Mouse (Mus musculus) ES-Bruce4 (cell line): ENCODE data around the gene Rnf186. TPM values are rescaled to one million over a fixed set of nuclear protein-coding genes. Genes with fewer than 3 reads are reported as not detected.

ENCODE experiments used
- H3K27ac ChIP-seq: 2 replicates; pipeline ENCODE4 v1.5.1; 2012; ENCODE audit warnings: low read length, inconsistent platforms; ENCODE audit not compliant: insufficient read depth
- H3K27me3 ChIP-seq: 2 replicates; pipeline ENCODE4 v1.6.1; 2012; ENCODE audit warnings: mild to moderate bottlenecking, low read length, inconsistent platforms; ENCODE audit not compliant: control insufficient read depth, poor library complexity, insufficient read depth, severe bottlenecking
- H3K36me3 ChIP-seq: 2 replicates; pipeline ENCODE4 v1.6.1; 2012; ENCODE audit warnings: inconsistent platforms, mild to moderate bottlenecking, low read length, moderate library complexity; ENCODE audit not compliant: control insufficient read depth, poor library complexity, insufficient read depth, severe bottlenecking
- H3K4me1 ChIP-seq: one replicate; pipeline ENCODE4 v1.8.1; 2011; ENCODE audit warnings: low read length; ENCODE audit not compliant: control insufficient read depth, insufficient read depth
- H3K4me3 ChIP-seq: 2 replicates; pipeline ENCODE4 v1.5.1; 2011; ENCODE audit warnings: low read depth, mild to moderate bottlenecking, low read length
- H3K9ac ChIP-seq: 2 replicates; pipeline ENCODE4 v1.6.1; 2012; ENCODE audit warnings: low read depth, mild to moderate bottlenecking, inconsistent platforms; ENCODE audit not compliant: poor library complexity, severe bottlenecking
- H3K9me3 ChIP-seq: replicated peaks from 2 replicates; pipeline ENCODE4 v1.6.1; 2012; ENCODE audit warnings: mild to moderate bottlenecking, low read length, inconsistent platforms; ENCODE audit not compliant: control insufficient read depth, poor library complexity, insufficient read depth, severe bottlenecking
- CTCF ChIP-seq: IDR thresholded peaks from one replicate; pipeline ENCODE4 v1.8.1; 2011; ENCODE audit warnings: low read depth, low read length
- EP300 ChIP-seq: IDR thresholded peaks from 2 replicates; pipeline ENCODE4 v1.6.1; 2011; ENCODE audit warnings: low read depth, low read length; ENCODE audit not compliant: insufficient read depth
- POLR2A ChIP-seq: IDR thresholded peaks from one replicate; pipeline ENCODE4 v1.8.1; 2011; ENCODE audit warnings: low read length; ENCODE audit not compliant: insufficient read depth
- polyA plus RNA-seq: library from polyadenylated mRNA; stranded (reverse); fragments of >200 nt; gene quantifications from 2 replicates; pipeline ENCODE4 v1.2.4, GENCODE M21; 2011; ENCODE audit warnings: low read depth; ENCODE audit not compliant: missing spikeins, insufficient read depth, insufficient read length

The Rnf186 gene
- polyA plus RNA-seq, 1 experiment = not detected

GRCm38 (mm10) chr4:138948257-138948656, 18.7 kb upstream of the Rnf186 start:
- H3K4me1 ChIP-seq = no peaks in the 10 kb centered on the region
- no peaks in the 10 kb centered on the region for H3K36me3 ChIP-seq
- H3K9ac ChIP-seq = no peak overlapping the region
- no peak overlapping the region for H3K27ac ChIP-seq
- H3K4me3 ChIP-seq = no peak overlapping the region
- no peaks in the 10 kb centered on the region for H3K27me3 ChIP-seq
- no peak for TF ChIP-seq CTCF
- TF ChIP-seq POLR2A = no peak
- TF ChIP-seq EP300 = no peak
- H3K9me3 ChIP-seq = no peaks in the 10 kb centered on the region; the same call in 1 of the 2 replicates

GRCm38 (mm10) chr4:138958612-138959011, 8.3 kb upstream of the Rnf186 start:
- TF ChIP-seq POLR2A (no peak), EP300 (no peak), CTCF (no peak)
- no peak overlapping the region for H3K4me3 ChIP-seq

GRCm38 (mm10) chr4:138959120-138959519, 7.8 kb upstream of the Rnf186 start:
- Histone ChIP-seq H3K9ac (no peak overlapping the region), H3K27me3 (no peaks in the 10 kb centered on the region), H3K4me3 (no peak overlapping the region), H3K27ac (no peak overlapping the region), H3K36me3 (no peaks in the 10 kb centered on the region), H3K4me1 (no peaks in the 10 kb centered on the region), H3K9me3 (no peaks in the 10 kb centered on the region)
- no peak for TF ChIP-seq POLR2A
- TF ChIP-seq CTCF = no peak
- TF ChIP-seq EP300 = no peak

More at GRCm38 (mm10) chr4:138958612-138959011, 8.3 kb upstream of the Rnf186 start:
- no peaks in the 10 kb centered on the region for H3K9me3 ChIP-seq
- H3K27me3 ChIP-seq = no peaks in the 10 kb centered on the region
- no peaks in the 10 kb centered on the region for H3K36me3 ChIP-seq
- no peak overlapping the region for H3K9ac ChIP-seq
- H3K4me1 ChIP-seq = no peaks in the 10 kb centered on the region
- H3K27ac ChIP-seq = no peak overlapping the region

- TF ChIP-seq EP300 = no peak
- TF ChIP-seq POLR2A = no peak
- TF ChIP-seq CTCF = no peak
- Histone ChIP-seq H3K27me3 (no peaks in the 10 kb centered on the region), H3K36me3 (no peaks in the 10 kb centered on the region), H3K9ac (no peak overlapping the region), H3K4me1 (no peaks in the 10 kb centered on the region), H3K27ac (no peak overlapping the region), H3K4me3 (no peak overlapping the region), H3K9me3 (no peaks in the 10 kb centered on the region)
These were observed 7.0 kb upstream of the Rnf186 start for GRCm38 (mm10) chr4:138959926-138960325.

- Histone ChIP-seq H3K9ac (no peak overlapping the region), H3K27me3 (no peaks in the 10 kb centered on the region), H3K36me3 (no peaks in the 10 kb centered on the region), H3K9me3 (no peaks in the 10 kb centered on the region), H3K27ac (no peak overlapping the region), H3K4me1 (no peaks in the 10 kb centered on the region), H3K4me3 (no peak overlapping the region)
- TF ChIP-seq CTCF (no peak), POLR2A (no peak), EP300 (no peak)
These were observed 4.2 kb upstream of the Rnf186 start for GRCm38 (mm10) chr4:138962719-138963118.

- Histone ChIP-seq H3K36me3 (no peaks in the 10 kb centered on the region), H3K4me3 (no peak overlapping the region), H3K4me1 (no peaks in the 10 kb centered on the region), H3K9me3 (no peaks in the 10 kb centered on the region), H3K27ac (no peak overlapping the region), H3K27me3 (no peaks in the 10 kb centered on the region), H3K9ac (no peak overlapping the region)
- TF ChIP-seq CTCF = no peak
- TF ChIP-seq EP300 = no peak
- TF ChIP-seq POLR2A = no peak
These were observed 1.0 kb upstream of the Rnf186 start for GRCm38 (mm10) chr4:138965871-138966270.

- no peaks in the 10 kb centered on the region for H3K27me3 ChIP-seq
- H3K36me3 ChIP-seq = no peaks in the 10 kb centered on the region
- no peak overlapping the region for H3K27ac ChIP-seq
- H3K4me1 ChIP-seq = no peaks in the 10 kb centered on the region
- no peak for TF ChIP-seq CTCF
- TF ChIP-seq EP300 = no peak
- TF ChIP-seq POLR2A = no peak
- H3K4me3 ChIP-seq = no peak overlapping the region
- H3K9ac ChIP-seq = no peak overlapping the region
- no peaks in the 10 kb centered on the region for H3K9me3 ChIP-seq
These were observed 573 bp downstream of the Rnf186 start for GRCm38 (mm10) chr4:138967485-138967884.
